Mouse (Mus musculus): ENCODE data around the gene Tmem182. TPM values are rescaled to one million over a fixed set of nuclear protein-coding genes. Genes with fewer than 3 reads are reported as not detected.
A peak's percentile ranks its signal among the peaks of the same experiment; 100 is the strongest.

Tmem182 gene
- total RNA-seq (2015; ENCODE audit: low replicate concordance) (not detected in 2 replicates), total RNA-seq (2017; ENCODE audit: low replicate concordance) (not detected in 2 replicates)

DNA sequence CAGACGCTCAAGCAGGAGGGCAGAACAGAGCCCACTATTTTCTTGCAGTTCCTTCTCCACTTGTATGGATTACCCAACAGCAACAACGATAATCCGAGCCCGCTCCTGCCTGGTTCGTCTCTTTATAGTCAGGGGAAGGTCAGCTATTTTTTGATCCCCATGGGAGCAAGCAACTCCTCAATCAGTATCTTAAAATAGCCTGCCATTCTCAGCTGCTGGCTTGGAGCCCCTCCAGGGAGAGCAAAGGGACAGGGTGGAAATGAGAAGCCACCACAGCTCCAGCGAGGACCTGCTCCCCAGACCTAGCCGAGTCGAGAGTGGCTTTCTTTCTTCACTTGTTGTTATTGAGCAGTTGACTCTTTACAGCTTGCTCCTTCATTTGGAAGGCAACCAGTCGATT, at the start of gene Tmem182:
TSS of gene Tmem182 (plus strand) at position 251 of the 400 bp plus-strand sequence.
- no peak for ATAC-seq (replicated peaks; ENCODE audit: low FRiP score, poor library complexity, severe bottlenecking)

DNA sequence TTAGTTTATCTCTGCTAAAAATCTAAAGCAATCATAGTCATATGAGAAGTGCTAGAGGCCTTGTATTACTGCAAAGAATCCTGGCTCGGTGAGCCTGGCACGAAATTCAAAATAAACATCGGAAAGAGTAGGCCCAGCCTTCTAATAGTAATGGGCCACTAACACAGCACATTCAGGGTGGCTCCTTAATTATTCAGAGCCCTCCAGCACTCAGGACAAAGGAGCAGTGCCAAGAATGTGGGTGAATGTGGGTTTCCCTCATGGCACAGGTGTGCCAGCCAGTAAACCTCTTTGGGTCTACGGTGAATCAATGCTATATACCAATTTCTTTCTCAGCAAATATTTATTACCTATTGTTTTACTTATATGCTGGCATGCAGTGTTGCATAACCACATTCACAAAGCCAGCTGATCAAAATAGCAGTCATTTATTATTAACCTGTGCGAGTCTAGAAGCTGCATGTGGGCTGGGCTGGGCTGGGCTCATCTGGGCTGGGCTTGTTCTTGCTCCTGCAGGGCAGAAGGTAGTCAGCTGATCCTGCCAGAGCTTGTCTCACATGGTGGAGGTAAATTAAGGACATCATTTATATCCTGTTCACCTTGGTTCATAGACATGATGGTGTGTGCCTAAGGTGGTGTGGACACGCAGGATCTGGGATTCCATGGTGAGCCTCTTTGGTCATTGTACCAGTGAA, 45.5 kb upstream of the Tmem182 start:
- no peak for ATAC-seq (replicated peaks; ENCODE audit: low FRiP score, poor library complexity, severe bottlenecking)

DNA sequence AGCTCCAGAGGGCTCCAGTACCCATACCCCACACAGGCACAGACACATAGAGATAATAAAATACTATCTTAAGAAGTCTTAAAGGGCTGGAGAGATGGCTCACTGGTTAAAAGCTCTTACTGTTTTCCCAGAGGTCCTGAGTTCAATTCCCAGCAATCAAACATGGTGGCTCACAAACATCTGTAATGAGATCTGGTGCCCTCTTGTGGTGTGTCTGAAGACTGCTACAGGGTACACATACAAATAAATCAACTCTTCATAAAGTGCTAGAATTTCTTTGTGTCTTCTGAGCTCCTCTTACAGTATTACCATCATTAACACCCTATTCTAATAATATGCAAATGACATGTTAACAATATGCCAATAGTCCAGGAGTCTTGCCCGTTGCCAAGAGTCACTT, 41.4 kb upstream of the Tmem182 start:
- ATAC-seq (replicated peaks; ENCODE audit: low FRiP score, poor library complexity, severe bottlenecking): no peak

DNA sequence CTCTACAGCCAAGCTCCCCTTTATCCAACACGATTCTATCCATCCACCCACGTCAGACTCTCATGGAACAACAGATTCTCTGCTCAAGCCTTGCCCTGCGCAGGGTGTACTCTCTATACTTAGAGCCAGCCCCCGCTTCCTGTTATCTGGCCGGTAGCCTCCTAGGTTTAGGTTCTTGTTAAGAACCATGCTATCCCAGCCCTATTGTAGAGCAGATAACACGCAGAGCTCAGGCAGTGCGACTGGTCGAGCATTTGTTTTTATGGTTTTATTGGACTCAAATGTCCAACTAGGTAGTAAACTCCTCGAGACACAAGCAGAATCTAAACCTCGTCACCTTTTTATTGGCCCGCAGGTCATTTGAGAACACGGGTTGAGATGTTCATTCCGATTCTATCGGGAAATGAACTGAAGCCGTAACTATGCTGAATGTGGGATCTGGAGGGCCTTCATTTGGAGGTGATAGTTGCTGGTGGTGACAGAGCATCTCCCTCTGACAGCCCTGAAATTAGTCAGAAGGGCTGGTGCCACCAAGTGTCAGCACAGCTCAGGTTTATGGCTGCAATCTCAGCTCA, 40.6 kb upstream of the Tmem182 start:
- ATAC-seq (replicated peaks; ENCODE audit: low FRiP score, poor library complexity, severe bottlenecking): no peak

DNA sequence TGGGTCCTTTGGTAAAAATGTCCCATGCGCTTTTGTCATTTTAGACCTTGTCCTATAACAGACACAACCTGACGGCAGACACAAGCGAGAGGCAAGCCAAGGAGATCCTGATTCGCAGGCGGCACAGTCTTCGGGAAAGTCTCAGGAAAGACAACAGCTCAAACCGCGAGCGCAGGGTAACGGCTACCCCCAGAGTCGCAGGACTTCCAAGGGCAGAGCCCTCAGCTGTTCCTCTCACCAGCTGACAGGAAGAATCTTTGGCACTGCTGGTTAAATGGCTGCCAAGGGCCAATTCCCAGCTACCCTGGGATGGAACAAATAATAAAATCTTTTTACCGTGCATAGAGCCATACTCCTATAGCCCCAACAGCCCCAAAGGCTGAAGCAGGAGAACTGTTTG, 39.9 kb upstream of the Tmem182 start:
- ATAC-seq (replicated peaks; ENCODE audit: low FRiP score, poor library complexity, severe bottlenecking): no peak

DNA sequence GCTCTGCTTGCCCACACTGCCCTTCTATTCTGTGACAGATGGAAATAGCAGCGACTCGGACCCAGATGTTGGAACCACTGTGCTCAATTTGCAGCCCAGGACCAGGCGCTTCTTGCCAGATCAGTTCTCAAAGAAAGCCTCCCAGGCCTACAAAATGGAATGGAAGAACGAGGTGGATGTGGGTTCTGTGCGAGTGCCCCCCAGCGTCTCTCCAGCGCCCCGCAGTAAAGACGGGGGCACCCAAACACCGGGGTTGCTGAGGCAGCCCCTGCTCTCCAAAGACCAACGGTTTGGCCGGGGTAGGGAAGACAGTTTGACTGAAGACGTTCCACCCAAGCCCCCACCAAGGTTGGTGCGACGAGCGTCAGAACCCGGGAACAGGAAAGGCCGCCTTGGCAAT, 37.8 kb upstream of the Tmem182 start:
- no peak for ATAC-seq (replicated peaks; ENCODE audit: low FRiP score, poor library complexity, severe bottlenecking)

DNA sequence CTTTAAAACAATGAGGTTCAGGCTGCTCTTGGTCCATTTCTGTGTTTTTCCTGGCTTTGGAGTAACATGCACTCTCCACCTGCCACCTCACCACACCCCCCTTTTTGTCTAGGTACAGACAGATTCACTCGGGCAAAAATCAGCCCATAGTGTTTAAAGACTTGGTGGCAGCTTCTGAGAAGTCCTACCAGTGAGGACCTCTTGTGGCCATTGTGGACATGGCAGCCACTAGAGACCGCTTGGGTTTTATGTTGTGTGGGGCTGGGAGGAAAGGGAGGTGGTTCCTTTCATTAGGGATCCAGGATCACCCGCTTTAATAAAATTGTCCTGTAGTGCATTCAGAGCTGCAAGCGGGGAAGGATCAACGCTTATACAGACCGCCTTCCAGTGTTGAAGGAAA, 36.8 kb upstream of the Tmem182 start:
- ATAC-seq (replicated peaks; ENCODE audit: low FRiP score, poor library complexity, severe bottlenecking): peak; percentile 72

DNA sequence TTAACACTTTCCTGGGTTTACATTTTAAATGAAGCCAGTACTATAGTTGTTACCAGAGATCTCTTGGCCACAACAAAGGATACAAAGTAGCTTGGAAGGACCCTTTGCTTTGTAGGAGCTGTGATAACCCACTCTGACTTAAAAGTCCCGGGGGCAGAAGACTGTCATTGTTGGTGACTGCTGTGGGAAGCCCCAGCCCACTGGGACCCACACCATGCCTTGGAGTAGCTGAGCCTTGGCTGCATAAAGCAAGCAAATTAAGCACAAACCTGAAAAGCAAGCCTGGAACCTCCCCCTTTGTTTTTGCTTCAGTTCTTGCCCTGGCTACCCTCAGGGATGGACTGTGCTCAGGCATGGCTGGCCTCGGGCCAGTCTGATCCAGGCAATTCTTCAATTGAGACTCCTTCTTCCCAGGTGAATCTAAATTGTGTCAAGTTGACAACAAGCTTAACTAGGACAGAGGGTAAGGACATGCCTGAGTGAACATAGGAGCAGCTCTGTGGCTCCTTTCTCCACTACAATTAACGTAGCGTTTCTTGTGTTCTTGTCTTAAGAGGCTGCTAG, 36.0 kb upstream of the Tmem182 start:
- ATAC-seq (replicated peaks; ENCODE audit: low FRiP score, poor library complexity, severe bottlenecking): no peak

DNA sequence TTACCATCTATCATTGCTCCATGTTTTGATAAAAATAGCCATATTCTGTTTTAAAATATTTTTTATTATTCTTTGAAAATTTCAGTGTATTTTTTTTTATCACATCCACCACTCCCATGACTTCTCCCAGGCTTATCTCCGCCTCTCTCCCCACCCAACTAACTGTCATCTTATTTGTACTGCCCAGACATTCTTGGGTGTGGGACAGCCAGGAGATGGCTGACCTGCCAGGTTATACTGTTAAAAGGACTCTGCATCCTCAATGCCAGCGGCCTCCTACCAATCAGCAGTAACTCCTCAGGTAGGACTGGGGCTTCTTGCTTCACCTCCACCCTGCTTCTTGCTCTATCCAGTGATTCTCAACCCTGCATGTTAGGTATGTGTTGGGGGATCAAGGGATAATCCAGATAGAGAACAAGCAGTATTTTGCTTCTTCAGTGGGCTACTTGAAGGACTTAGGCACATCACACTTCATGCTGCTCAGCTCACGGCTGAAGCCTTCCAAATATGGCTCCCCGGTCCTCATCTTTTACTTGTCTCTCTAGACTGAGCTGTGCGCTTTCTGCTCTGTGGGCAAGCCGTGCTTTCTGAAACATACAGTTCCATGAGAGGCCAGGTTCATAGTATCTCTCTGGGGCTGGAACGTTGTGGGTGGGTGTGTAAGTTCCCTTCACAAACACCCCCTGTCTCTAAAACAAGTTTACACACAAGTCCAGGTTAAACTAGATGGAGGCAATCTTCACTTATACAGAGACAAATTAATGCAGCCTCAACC, 34.0 kb upstream of the Tmem182 start:
- ATAC-seq (replicated peaks; ENCODE audit: low FRiP score, poor library complexity, severe bottlenecking): peak; percentile 86

DNA sequence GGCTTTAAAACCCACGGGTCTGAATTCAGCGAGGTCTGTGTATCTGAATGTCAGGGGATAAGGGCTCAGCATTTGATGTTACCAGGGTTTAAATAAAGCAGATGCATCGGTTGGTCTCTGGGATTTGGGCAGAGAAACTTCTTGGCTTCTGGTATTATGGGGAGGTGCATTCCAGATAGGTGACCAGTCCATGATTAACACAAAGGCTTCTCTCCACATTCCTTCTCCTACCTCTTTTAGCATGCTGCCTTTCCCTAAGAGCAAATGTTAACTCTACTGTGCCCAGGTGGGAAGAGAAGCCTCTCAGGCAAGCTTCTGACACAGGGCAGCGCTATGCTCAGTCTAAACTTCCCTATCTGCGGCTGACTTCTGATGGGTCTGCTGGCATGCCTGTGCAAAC, 32.2 kb upstream of the Tmem182 start:
- ATAC-seq (replicated peaks; ENCODE audit: low FRiP score, poor library complexity, severe bottlenecking): no peak

DNA sequence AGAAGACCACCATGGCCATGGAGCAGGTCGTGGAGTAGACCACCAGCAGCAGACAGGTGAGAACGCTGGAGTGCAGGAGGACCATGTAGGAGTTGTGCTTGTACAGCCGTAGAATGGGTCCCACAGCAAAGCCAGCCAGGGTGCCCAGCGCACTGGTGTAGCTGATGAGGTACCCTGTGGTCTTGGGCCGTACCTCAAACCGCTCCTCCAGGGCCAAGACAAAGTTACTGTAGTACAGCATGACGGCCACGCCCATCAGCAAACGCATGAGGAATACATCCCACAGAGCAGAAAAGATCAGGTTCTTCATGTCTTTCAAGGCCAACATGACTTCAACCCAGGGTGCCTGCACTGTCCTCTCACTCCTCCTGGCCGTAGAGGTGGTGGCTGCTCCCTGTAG, 31.4 kb upstream of the Tmem182 start:
- no peak for ATAC-seq (replicated peaks; ENCODE audit: low FRiP score, poor library complexity, severe bottlenecking)

DNA sequence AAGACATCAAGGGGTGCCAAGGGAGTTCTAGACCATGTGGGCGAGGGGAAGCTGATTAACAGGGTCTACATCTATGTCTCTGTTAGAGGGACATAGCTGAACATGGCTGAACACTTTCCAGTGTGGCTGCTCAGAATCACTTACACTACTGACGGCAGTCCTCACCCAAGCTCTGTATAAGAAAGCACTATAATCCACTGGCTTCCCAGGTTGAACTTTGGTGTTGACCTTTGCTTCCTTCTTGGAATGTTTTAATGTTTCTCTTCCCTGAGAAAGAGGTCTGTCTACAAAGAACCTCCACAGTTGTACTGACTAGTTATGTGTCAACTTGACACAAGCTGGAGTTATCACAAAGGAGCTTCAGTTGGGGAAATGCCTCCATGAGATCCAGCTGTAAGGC, 29.3 kb upstream of the Tmem182 start:
- no peak for ATAC-seq (replicated peaks; ENCODE audit: low FRiP score, poor library complexity, severe bottlenecking)

DNA sequence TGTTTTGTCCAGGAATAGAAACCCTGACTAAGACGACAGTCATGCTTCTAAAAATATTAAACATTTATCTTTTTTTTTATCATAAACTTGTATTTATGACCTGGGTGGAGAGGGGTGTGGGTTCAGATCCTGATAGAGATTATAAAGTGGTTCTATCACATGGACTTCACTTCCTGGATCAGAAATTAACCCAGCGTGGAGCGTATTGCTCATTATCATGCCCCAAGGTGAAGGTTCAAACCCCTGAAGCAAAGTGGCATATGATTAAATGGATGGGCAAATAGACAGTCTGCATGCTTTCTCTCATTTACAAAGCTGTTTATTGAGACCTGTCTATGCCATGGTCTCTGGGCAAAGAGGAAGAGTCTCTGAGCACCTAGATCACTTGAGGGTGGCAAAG, 28.6 kb upstream of the Tmem182 start:
- ATAC-seq (replicated peaks; ENCODE audit: low FRiP score, poor library complexity, severe bottlenecking): no peak

DNA sequence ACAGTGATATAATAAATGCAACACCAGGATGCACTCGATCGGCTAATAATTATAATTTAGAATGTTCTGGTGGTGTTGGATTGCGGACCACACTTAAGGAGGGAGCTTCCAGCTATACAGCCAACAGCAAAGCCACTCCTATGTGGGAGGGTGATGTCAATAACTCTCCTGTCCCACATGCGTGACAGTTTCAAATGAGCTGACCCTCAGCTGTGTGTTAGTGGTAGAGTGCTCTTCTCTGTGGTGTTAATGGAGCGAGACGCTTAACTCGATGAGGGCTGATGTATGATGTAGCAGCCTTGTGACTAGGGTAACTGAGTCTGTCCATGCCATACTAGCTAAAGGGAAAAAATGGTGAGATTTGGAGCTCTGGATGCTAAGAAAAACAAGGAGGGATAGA, 22.0 kb upstream of the Tmem182 start:
- no peak for ATAC-seq (replicated peaks; ENCODE audit: low FRiP score, poor library complexity, severe bottlenecking)

DNA sequence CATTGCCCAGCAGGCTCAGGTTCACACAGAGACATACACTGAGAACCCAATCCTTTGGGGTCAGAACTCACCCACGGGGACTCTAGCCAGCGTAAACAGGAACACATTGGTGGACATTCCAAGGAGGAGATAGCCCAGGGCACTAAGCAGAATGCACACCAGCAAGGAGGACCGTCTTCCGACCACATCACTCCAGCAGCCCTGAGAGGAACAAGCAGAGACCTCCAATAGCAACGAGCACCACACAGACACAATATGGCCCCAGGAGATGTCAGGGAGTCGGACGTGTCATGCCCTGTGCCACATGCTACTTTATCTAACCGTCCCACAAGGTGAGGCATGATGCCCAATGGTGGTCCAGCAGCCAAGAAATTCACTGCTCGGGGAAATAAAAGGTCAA, 21.1 kb upstream of the Tmem182 start:
- no peak for ATAC-seq (replicated peaks; ENCODE audit: low FRiP score, poor library complexity, severe bottlenecking)

DNA sequence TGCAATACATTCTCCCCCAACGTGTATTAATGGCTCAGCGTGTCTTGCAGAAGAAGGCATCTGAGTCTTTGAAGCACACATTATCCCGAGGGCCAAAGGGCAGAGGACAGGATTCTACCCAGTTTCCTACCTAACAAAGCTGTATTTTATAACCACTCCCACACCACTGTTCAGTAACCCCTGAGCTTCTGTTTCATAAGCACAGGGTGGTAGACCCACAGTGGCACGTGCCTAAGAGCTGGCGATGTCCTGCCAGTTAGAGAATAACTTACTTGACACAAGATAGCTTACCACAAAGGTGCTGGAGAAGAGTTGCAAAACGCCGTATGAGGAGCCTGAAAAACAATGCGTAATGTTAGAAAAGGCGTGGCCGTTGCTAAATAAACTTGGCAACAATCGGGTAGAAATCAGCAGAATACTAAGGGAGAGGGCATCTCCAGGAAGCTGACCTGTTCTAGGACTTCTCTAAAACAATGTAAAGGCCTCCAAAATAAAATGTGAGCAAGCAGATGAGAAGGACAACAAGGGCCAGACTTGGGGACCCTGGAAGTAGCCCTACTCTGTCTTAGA, 19.4 kb upstream of the Tmem182 start:
- ATAC-seq (replicated peaks; ENCODE audit: low FRiP score, poor library complexity, severe bottlenecking): no peak

DNA sequence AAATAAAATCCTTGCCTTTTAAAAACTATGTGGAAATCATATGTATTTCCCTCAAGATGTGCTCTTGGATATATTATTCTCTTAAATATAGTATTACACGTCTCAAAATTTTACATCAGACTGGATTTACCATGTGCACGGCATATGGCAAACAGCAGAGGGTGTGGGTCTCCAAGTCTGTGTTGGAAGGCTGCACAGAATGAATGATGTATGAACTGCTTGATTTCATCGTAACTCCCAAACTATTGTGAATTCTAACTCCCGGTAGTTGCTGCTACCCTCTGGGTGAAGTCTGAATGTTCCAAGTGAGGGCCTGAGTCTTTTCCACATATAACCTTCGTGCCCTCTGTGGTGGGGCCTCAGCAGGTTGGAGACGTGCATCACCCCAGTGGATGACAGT, 16.4 kb upstream of the Tmem182 start:
- ATAC-seq (replicated peaks; ENCODE audit: low FRiP score, poor library complexity, severe bottlenecking): no peak

DNA sequence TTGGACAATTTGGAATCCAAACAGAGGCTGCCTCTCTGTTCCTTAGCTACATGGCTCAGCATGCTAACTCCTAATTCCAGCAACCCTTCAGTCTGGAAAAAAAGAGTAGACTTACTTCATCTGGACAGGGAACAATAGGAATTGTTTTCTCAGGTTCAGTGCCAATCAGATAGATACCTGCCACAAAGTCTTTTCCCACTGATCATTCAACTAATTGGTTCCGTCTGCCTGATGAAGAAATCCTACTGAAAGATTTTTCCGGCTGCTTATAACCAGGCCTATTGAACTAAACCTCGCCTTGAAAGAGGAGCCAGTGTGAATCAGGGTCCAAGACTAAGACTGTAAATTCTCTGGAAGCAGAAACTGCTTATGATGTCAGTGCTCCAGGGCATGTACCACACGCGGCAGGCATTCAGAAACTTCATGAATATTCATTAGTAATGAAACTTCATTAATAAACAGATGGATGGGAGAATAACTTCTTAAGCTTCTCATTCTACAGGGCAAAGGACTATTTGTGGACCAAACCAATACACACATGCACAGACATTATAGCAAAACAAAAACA, 15.7 kb upstream of the Tmem182 start:
- 0 out of 2 replicates have a peak, but pooled peaks have one; percentile 4 for ATAC-seq (replicated peaks; ENCODE audit: low FRiP score, poor library complexity, severe bottlenecking)

DNA sequence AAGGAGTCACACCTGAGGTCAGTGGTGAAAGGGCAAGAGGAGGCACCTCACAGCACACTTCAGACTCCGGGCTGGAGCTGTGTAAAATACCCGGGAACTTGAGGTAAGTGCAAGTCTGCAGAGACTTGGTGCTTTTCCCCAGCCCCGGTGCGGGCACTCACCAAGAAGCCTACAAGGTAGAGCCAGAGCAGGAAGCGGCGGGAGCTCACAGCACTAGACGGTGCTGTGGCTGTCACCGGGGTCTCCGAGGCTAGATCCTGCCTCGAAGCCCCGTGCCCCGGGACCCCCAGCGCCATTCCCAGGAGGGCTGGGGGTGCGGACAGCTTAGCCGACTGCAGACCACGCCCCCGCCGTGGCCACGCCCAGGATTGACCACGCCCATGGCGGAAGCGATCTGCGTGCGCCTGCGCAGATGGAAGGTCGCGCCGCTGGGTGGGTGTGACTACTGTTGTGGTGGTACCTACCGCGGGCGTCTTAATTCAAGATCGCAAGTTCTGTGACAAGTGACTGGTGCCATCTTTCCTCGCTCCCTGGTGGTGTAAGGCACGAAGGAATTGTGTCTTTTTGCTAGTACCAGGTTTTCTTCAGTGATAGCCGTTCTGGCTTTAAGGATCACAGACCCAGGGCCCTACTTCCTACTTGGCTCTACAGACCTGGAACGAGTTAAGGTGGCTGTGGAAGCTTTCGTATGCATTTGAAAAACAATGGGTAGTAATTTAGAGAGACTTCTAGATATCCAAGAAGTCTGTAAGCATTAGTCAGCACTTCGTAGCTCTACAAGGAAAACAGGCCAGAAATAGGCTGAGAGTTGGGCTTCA, 14.9 kb upstream of the Tmem182 start, which contains the start of gene Mfsd9:
TSS of gene Mfsd9 (minus strand) at position 364 of the 818 bp plus-strand sequence.
- peak; percentile 96 for ATAC-seq (replicated peaks; ENCODE audit: low FRiP score, poor library complexity, severe bottlenecking)
